Mouse (Mus musculus) layer of hippocampus, adult 11-12 months (tissue): Measurements from ENCODE around the gene Cep350.

Source experiments
- DNase-seq: peaks from one replicate; pipeline ENCODE4 v3.0.0; 2022; ENCODE audit warnings: low spot score

The Cep350 gene

GRCm38 (mm10) chr1:155809706-155810442, 163.2 kb downstream of the Cep350 start:
- no peak for DNase-seq

GRCm38 (mm10) chr1:155808261-155808660, 164.8 kb downstream of the Cep350 start:
- no peak for DNase-seq

DNA sequence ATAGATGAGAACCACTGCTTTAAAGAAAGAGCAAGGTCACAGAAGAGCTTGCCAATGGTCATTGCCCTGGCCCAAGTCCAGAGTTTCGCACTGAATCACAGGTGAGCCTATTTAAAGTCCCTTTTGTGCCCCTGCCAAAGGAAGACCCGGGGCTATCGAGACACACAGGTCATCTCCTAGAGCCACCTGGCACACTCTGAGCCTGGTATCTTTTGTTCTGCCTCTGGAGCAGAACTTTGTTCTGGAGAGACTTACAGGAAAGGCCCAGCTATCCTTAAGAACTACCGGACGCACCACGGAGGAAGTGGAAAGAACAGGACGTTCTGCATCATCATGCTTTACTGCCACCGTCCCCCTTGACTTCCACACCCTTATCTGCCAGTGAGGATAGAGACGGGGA, 167.4 kb downstream of the Cep350 start:
- DNase-seq, result no peak

- DNase-seq, result no peak
Measured at GRCm38 (mm10) chr1:155801014-155801991, 171.8 kb downstream of the Cep350 start.

DNA sequence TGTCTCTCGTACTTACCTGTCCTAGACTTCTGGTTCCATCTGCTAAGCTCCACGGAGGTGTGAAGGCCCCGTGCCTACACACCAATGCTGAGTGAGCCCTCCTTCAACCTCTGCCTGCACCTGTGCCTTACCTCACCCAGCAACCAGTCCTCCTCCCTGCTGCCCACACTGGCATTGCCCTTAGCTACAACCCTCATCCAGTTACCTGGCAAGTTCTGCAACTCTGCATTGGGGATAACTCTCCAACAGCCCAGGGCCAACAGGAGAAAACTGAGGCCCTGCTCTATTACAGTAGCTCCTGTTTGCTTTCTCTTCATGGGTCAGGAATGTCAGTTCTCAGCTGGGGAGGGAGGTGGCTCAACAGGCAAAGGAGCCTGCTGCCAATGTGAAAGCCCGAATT, 175.1 kb downstream of the Cep350 start:
- DNase-seq, result no peak

GRCm38 (mm10) chr1:155797425-155797824, 175.6 kb downstream of the Cep350 start:
- DNase-seq, result no peak

GRCm38 (mm10) chr1:155796757-155797405, 176.2 kb downstream of the Cep350 start:
- no peak for DNase-seq

DNA sequence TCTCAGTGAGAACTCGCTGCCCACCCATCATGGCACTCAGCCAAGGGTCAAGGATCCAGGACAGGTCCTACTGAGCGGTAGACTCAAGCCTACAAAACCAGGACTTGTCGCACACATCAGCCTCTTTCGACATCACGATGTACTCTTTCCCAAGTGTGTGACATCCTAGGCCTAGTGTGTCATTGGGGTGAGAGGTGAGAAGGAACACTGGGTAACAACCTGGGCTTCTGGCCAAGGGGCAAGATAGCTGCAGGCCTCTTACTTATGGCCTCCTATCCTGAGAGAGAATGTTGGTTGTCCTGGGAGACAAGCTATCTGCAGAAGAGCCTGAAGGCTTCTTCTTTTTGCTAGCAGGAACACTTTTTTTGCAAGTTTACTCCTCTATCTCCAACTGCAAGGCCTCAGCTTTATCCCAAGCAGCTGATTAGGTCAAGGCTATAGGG, 177.2 kb downstream of the Cep350 start:
- DNase-seq, result no peak
